Mouse (Mus musculus): Measurements from ENCODE around the gene Zdhhc20.

GRCm38 (mm10) chr14:57848646-57849045 is 41.4 kb downstream of the Zdhhc20 start:
- 0 out of 2 replicates have a peak, but pooled peaks have one; percentile 31 for TF ChIP-seq ZNF384 (IDR thresholded peaks at IDR 0.05; ENCODE audit: low read depth, low read length)
- TF ChIP-seq HCFC1 (IDR thresholded peaks at IDR 0.05; ENCODE audit: borderline replicate concordance, insufficient read depth, low read length): no peak
- no peak for TF ChIP-seq CHD2 (IDR thresholded peaks at IDR 0.05; ENCODE audit: low read depth, low read length)
- no peak for TF ChIP-seq MAFK (IDR thresholded peaks at IDR 0.05; ENCODE audit: insufficient read depth, low read depth, low read length)
- no peak for TF ChIP-seq ZC3H11A (IDR thresholded peaks at IDR 0.05; ENCODE audit: borderline replicate concordance, low read depth, low read length)
